19 mouse cellular contexts compared by ENCODE assay signal in the genomic region with DNA sequence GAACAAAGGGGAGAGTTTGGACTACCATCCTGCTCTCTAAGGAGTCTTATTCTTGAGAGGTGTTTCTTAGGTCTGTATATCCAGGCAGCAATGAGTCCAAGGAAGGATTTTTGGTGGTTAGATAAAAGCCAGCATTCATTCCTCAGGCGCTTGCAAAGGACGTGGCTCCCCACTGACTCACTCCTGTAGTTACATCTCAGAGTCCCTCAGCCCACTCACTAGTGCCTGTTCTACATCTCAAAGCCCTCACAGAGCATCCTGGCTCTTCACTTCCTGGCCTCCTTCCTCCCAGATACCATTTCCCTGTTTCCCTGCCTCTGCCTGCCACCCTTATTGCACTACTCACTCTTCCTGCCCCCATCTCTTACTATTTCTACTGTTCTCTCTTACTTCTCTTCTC. TPM values are rescaled to one million over a fixed set of nuclear protein-coding genes. Genes with fewer than 3 reads are reported as not detected.
A peak's percentile ranks its signal among the peaks of the same experiment; 100 is the strongest.
DNase-seq lines count a peak whose midpoint lies in the region; ATAC-seq and TF ChIP-seq lines count a peak whose summit lies in the region.
"Had no signal": no experiment of that assay in that cellular context is flagged by ENCODE, and none has a peak within 500 bp of the region (broad histone marks: within the 10 kb centered on the region; RNA-seq: fewer than 3 reads in every experiment).

No protein-coding gene starts in this region.

- ATAC-seq in forebrain, embryonic 12.5 days (ENCODE audit: low FRiP score): no peak
- ATAC-seq in forebrain, embryonic 14.5 days: no peak
- ATAC-seq: activated CD4-positive, CD25-positive, alpha-beta regulatory T cell, adult 4 months; forebrain, postnatal 0 days; intestine, embryonic 16.5 days had no signal

- H3K9ac ChIP-seq in forebrain, embryonic 12.5 days: peak overlapping the region; percentile 7; the same call in 1 of the 2 replicates
- no peak overlapping the region for H3K9ac ChIP-seq in forebrain, embryonic 14.5 days (ENCODE audit: low read length)
- H3K9ac ChIP-seq: embryonic facial prominence, embryonic 15.5 days; forebrain, postnatal 0 days; hindbrain, embryonic 15.5 days had no signal

- peaks cover 78% of the 10 kb centered on the region for H3K36me3 ChIP-seq in forebrain, embryonic 12.5 days (replicated peaks)
- H3K36me3 ChIP-seq in forebrain, embryonic 14.5 days (ENCODE audit: control insufficient read depth, insufficient read depth, low read length): peaks cover 74% of the 10 kb centered on the region
- H3K36me3 ChIP-seq in myocyte (ENCODE audit: control insufficient read depth, insufficient read depth): peaks cover 56% of the 10 kb centered on the region

- H3K4me3 ChIP-seq in forebrain, embryonic 12.5 days (replicated peaks): no peak overlapping the region
- H3K4me3 ChIP-seq in forebrain, embryonic 14.5 days (ENCODE audit: low read depth, low read length): no peak overlapping the region
- H3K4me3 ChIP-seq in myocyte: no peak overlapping the region
- H3K4me3 ChIP-seq: embryonic facial prominence, embryonic 15.5 days; hindbrain, embryonic 15.5 days had no signal

- no peaks in the 10 kb centered on the region for H3K79me2 ChIP-seq in myocyte (ENCODE audit: control insufficient read depth, insufficient read depth)

- no peaks in the 10 kb centered on the region for H3K27me3 ChIP-seq in forebrain, embryonic 12.5 days
- H3K27me3 ChIP-seq in forebrain, embryonic 14.5 days (replicated peaks; ENCODE audit: control insufficient read depth, insufficient read depth, low read length): no peaks in the 10 kb centered on the region
- no peaks in the 10 kb centered on the region for H3K27me3 ChIP-seq in myocyte (ENCODE audit: control insufficient read depth, insufficient read depth, insufficient read length)
- H3K27me3 ChIP-seq: embryonic facial prominence, embryonic 15.5 days; hindbrain, embryonic 15.5 days had no signal

- TF ChIP-seq POLR2A in myocyte (IDR thresholded peaks at IDR 0.05; ENCODE audit: insufficient read length, low read depth): no peak

- H3K9me3 ChIP-seq in forebrain, embryonic 12.5 days: no peaks in the 10 kb centered on the region
- H3K9me3 ChIP-seq in forebrain, embryonic 14.5 days (replicated peaks; ENCODE audit: control insufficient read depth, low read length): no peaks in the 10 kb centered on the region
- H3K9me3 ChIP-seq: embryonic facial prominence, embryonic 15.5 days; hindbrain, embryonic 15.5 days had no signal

- WGBS in forebrain, embryonic 12.5 days: 80% methylated on average over 2 of the region's 2 CpGs
- 81% methylated on average over 2 of the region's 2 CpGs for WGBS in forebrain, embryonic 14.5 days

- DNase-seq in forebrain, embryonic 14.5 days (ENCODE audit: low spot score): no peak
- DNase-seq in right cerebral cortex, adult 18-20 months: peak; percentile 52
- no peak for DNase-seq in right cerebral cortex, postnatal 4 days
- DNase-seq in R1 (ENCODE audit: low read depth, low spot score): peak; percentile 41
- no peak for DNase-seq in embryo, embryonic 9.5 days (ENCODE audit: extremely low spot score)
- no peak for DNase-seq in left cerebral cortex, postnatal 10 days (ENCODE audit: extremely low spot score in 1 of 2, low spot score in 2 of 2)
- DNase-seq: adrenal gland, postnatal 14 days; cerebellum, adult 2 months; cerebellum, postnatal 10 days; forebrain, postnatal 0 days; gastrocnemius, postnatal 36 days; heart, adult 11 months; heart, postnatal 10 days had no signal

- H3K4me1 ChIP-seq in forebrain, embryonic 12.5 days: no peaks in the 10 kb centered on the region; the same call in 1 of the 2 replicates
- H3K4me1 ChIP-seq in forebrain, embryonic 14.5 days (ENCODE audit: control insufficient read depth, insufficient read depth, low read length): no peaks in the 10 kb centered on the region
- H3K4me1 ChIP-seq: embryonic facial prominence, embryonic 15.5 days; hindbrain, embryonic 15.5 days had no signal

- no peak overlapping the region for H3K4me2 ChIP-seq in forebrain, embryonic 12.5 days
- H3K4me2 ChIP-seq in forebrain, embryonic 14.5 days (ENCODE audit: low read length): no peak overlapping the region
- H3K4me2 ChIP-seq in myocyte (ENCODE audit: low read depth): no peak overlapping the region
- H3K4me2 ChIP-seq: embryonic facial prominence, embryonic 15.5 days; hindbrain, embryonic 15.5 days had no signal

- no peak overlapping the region for H3K27ac ChIP-seq in forebrain, embryonic 12.5 days
- H3K27ac ChIP-seq in forebrain, embryonic 14.5 days (ENCODE audit: low read depth, low read length): no peak overlapping the region
- H3K27ac ChIP-seq: embryonic facial prominence, embryonic 15.5 days; hindbrain, embryonic 15.5 days had no signal

- no peak overlapping the region for H3ac ChIP-seq in myocyte (ENCODE audit: control insufficient read depth, insufficient read length)

- intact Hi-C loops in left cerebral cortex, postnatal 10 days (cut with DNase I): no loop called here

TF ChIP-seq in myocyte, 11 proteins besides CTCF, POLR2A, EP300 and RAD21:
- TF ChIP-seq POLR2AphosphoS2 (IDR thresholded peaks at IDR 0.05; ENCODE audit: insufficient read length, low read depth): peak; percentile 21
- no peak for TF ChIP-seq USF1 (IDR thresholded peaks at IDR 0.05; ENCODE audit: low read depth)
- TF ChIP-seq MYOG (IDR thresholded peaks at IDR 0.05; ENCODE audit: control insufficient read depth in 1 of 3, insufficient read depth in 1 of 3, insufficient read length in 2 of 3, low read depth in 2 of 3): no peak
- no peak for TF ChIP-seq SRF (IDR thresholded peaks at IDR 0.05; ENCODE audit: control insufficient read depth, insufficient read length, low read depth)
- TF ChIP-seq E2F4 (IDR thresholded peaks at IDR 0.05; ENCODE audit: insufficient read depth): no peak

RNA-seq across cellular contexts. Expression of a gene that starts 16.3 kb away (rescaled TPM):
- polyA plus RNA-seq in forebrain, embryonic 12.5 days (2016; fragmentation: Nextera tagmentation; extraction: Ambion mirVana): 109 and 122 TPM in 2 replicates
- polyA plus RNA-seq in forebrain, embryonic 14.5 days (2014; fragmentation: Nextera tagmentation; extraction: Ambion mirVana): 141 and 175 TPM in 2 replicates
- polyA plus RNA-seq in myocyte (2012; fragmentation: generic; extraction: Trizol): 88.5 TPM
- 100 to 1,000 TPM; 206 to 208 TPM for total RNA-seq in left cerebral cortex, postnatal 10 days (2021)

RNA-seq across cellular contexts. Expression of a gene that starts 42.4 kb away (rescaled TPM):
- polyA plus RNA-seq in forebrain, embryonic 12.5 days (2016; fragmentation: Nextera tagmentation; extraction: Ambion mirVana): 19.1 and 20.2 TPM in 2 replicates
- polyA plus RNA-seq in forebrain, embryonic 14.5 days (2014; fragmentation: Nextera tagmentation; extraction: Ambion mirVana): 42.7 and 43.4 TPM in 2 replicates
- polyA plus RNA-seq in myocyte (2012; fragmentation: generic; extraction: Trizol): 1.3 TPM
- total RNA-seq in left cerebral cortex, postnatal 10 days (2021): 10 to 100 TPM; 32.8 to 33.9 TPM

RNA-seq across cellular contexts. Expression of a gene that starts 59.3 kb away (rescaled TPM):
- 14.9 and 22.6 TPM in 2 replicates for polyA plus RNA-seq in forebrain, embryonic 12.5 days (2016; fragmentation: Nextera tagmentation; extraction: Ambion mirVana)
- polyA plus RNA-seq in forebrain, embryonic 14.5 days (2014; fragmentation: Nextera tagmentation; extraction: Ambion mirVana): 18.6 and 21.9 TPM in 2 replicates
- polyA plus RNA-seq in myocyte (2012; fragmentation: generic; extraction: Trizol): 48.0 TPM
- 10 to 100 TPM; 88.4 to 93.5 TPM for total RNA-seq in left cerebral cortex, postnatal 10 days (2021)

Comparison
In these comparisons a context has a peak if more than half of its experiments do, and no peak if none do; other contexts are left out.
1. DNase-seq: peak in right cerebral cortex, adult 18-20 months (single experiment) and R1 (single experiment); none in forebrain, embryonic 14.5 days (single experiment), right cerebral cortex, postnatal 4 days (single experiment), embryo, embryonic 9.5 days (single experiment) and left cerebral cortex, postnatal 10 days (0 of 2).